Mouse (Mus musculus): ENCODE measurements around the gene Zfp867. TPM values are rescaled to one million over a fixed set of nuclear protein-coding genes. Genes with fewer than 3 reads are reported as not detected.

Gene Zfp867
- total and polyA plus RNA-seq, 2 experiments, result 0.39 to 4.1 TPM

GRCm38 (mm10) chr11:59437954-59438353, 34.3 kb downstream of the Zfp867 start:
- Histone ChIP-seq H3K36me3 (ENCODE audit: control insufficient read depth, insufficient read depth, low read length) (peaks cover 10% of the 10 kb centered on the region), H3K4me1 (ENCODE audit: control insufficient read depth, insufficient read depth, low read length) (peaks cover 7% of the 10 kb centered on the region), H3K27me3 (ENCODE audit: control insufficient read depth, insufficient read depth, low read length) (no peaks in the 10 kb centered on the region), H3K4me3 (ENCODE audit: insufficient read depth, low read depth, low read length) (no peak overlapping the region), H3K79me2 (ENCODE audit: control insufficient read depth, insufficient read depth, low read length) (peaks cover 24% of the 10 kb centered on the region), H3K27ac (replicated peaks; ENCODE audit: insufficient read depth, low read depth, low read length) (no peak overlapping the region), H3K9ac (ENCODE audit: low read depth, low read length) (no peak overlapping the region)
- no peak for TF ChIP-seq CTCF (IDR thresholded peaks at IDR 0.05; ENCODE audit: low read depth, low read length)
- TF ChIP-seq POLR2A (IDR thresholded peaks at IDR 0.05; ENCODE audit: extremely low read depth, insufficient read depth, low read length), result no peak
- WGBS, result 92% methylated on average over 12 of the region's 12 CpGs
- DNase-seq (ENCODE audit: extremely low read depth, low read depth, low spot score), result no peak

GRCm38 (mm10) chr11:59432261-59432660, 40.0 kb downstream of the Zfp867 start:
- DNase-seq (ENCODE audit: extremely low read depth, low read depth, low spot score), result peak; percentile 91
- peak overlapping the region; percentile 59 for H3K9ac ChIP-seq (ENCODE audit: low read depth, low read length)
- H3K36me3 ChIP-seq (ENCODE audit: control insufficient read depth, insufficient read depth, low read length), result peaks cover 11% of the 10 kb centered on the region; the same call in 1 of the 2 replicates
- peak overlapping the region; percentile 92 for H3K27ac ChIP-seq (replicated peaks; ENCODE audit: insufficient read depth, low read depth, low read length)
- no peak overlapping the region; the same call in 1 of the 2 replicates for H3K4me3 ChIP-seq (ENCODE audit: insufficient read depth, low read depth, low read length)
- TF ChIP-seq POLR2A (IDR thresholded peaks at IDR 0.05; ENCODE audit: extremely low read depth, insufficient read depth, low read length), result no peak
- TF ChIP-seq CTCF (IDR thresholded peaks at IDR 0.05; ENCODE audit: low read depth, low read length), result no peak
- no peaks in the 10 kb centered on the region for H3K27me3 ChIP-seq (ENCODE audit: control insufficient read depth, insufficient read depth, low read length)
- H3K4me1 ChIP-seq (ENCODE audit: control insufficient read depth, insufficient read depth, low read length), result peaks cover 23% of the 10 kb centered on the region
- peaks cover 15% of the 10 kb centered on the region; the same call in 1 of the 2 replicates for H3K79me2 ChIP-seq (ENCODE audit: control insufficient read depth, insufficient read depth, low read length)
- 6% methylated on average over 3 of the region's 3 CpGs for WGBS

- peaks cover 23% of the 10 kb centered on the region; the same call in 1 of the 2 replicates for H3K79me2 ChIP-seq (ENCODE audit: control insufficient read depth, insufficient read depth, low read length)
- H3K9ac ChIP-seq (ENCODE audit: low read depth, low read length), result peak overlapping the region; percentile 55; the same call in 1 of the 2 replicates
- H3K27ac ChIP-seq (replicated peaks; ENCODE audit: insufficient read depth, low read depth, low read length), result peak overlapping the region; percentile 90
- no peak overlapping the region for H3K4me3 ChIP-seq (ENCODE audit: insufficient read depth, low read depth, low read length)
- H3K36me3 ChIP-seq (ENCODE audit: control insufficient read depth, insufficient read depth, low read length), result peaks cover 14% of the 10 kb centered on the region; the same call in 1 of the 2 replicates
- H3K27me3 ChIP-seq (ENCODE audit: control insufficient read depth, insufficient read depth, low read length), result no peaks in the 10 kb centered on the region
- peak; percentile 92 for DNase-seq (ENCODE audit: extremely low read depth, low read depth, low spot score)
- no peak for TF ChIP-seq CTCF (IDR thresholded peaks at IDR 0.05; ENCODE audit: low read depth, low read length)
- no peak for TF ChIP-seq POLR2A (IDR thresholded peaks at IDR 0.05; ENCODE audit: extremely low read depth, insufficient read depth, low read length)
- peaks cover 25% of the 10 kb centered on the region for H3K4me1 ChIP-seq (ENCODE audit: control insufficient read depth, insufficient read depth, low read length)
- WGBS, result 30% methylated on average over 1 of the region's 1 CpGs
These were observed 42.3 kb downstream of the Zfp867 start for GRCm38 (mm10) chr11:59429959-59430358.

- Histone ChIP-seq H3K79me2 (ENCODE audit: control insufficient read depth, insufficient read depth, low read length) (peaks cover 23% of the 10 kb centered on the region; the same call in 1 of the 2 replicates), H3K4me3 (ENCODE audit: insufficient read depth, low read depth, low read length) (no peak overlapping the region), H3K36me3 (ENCODE audit: control insufficient read depth, insufficient read depth, low read length) (peaks cover 9% of the 10 kb centered on the region; the same call in 1 of the 2 replicates), H3K27me3 (ENCODE audit: control insufficient read depth, insufficient read depth, low read length) (no peaks in the 10 kb centered on the region), H3K4me1 (ENCODE audit: control insufficient read depth, insufficient read depth, low read length) (peaks cover 32% of the 10 kb centered on the region), H3K27ac (replicated peaks; ENCODE audit: insufficient read depth, low read depth, low read length) (no peak overlapping the region), H3K9ac (ENCODE audit: low read depth, low read length) (no peak overlapping the region)
- DNase-seq (ENCODE audit: extremely low read depth, low read depth, low spot score), result peak; percentile 46
- TF ChIP-seq CTCF (IDR thresholded peaks at IDR 0.05; ENCODE audit: low read depth, low read length), result no peak
- no peak for TF ChIP-seq POLR2A (IDR thresholded peaks at IDR 0.05; ENCODE audit: extremely low read depth, insufficient read depth, low read length)
- 62% methylated on average over 9 of the region's 9 CpGs for WGBS
These were observed 44.1 kb downstream of the Zfp867 start for GRCm38 (mm10) chr11:59428057-59428660.

GRCm38 (mm10) chr11:59425671-59426101, 46.6 kb downstream of the Zfp867 start:
- Histone ChIP-seq H3K36me3 (ENCODE audit: control insufficient read depth, insufficient read depth, low read length) (peaks cover 14% of the 10 kb centered on the region; the same call in 1 of the 2 replicates), H3K4me3 (ENCODE audit: insufficient read depth, low read depth, low read length) (no peak overlapping the region), H3K27me3 (ENCODE audit: control insufficient read depth, insufficient read depth, low read length) (no peaks in the 10 kb centered on the region), H3K9ac (ENCODE audit: low read depth, low read length) (no peak overlapping the region; the same call in 1 of the 2 replicates), H3K4me1 (ENCODE audit: control insufficient read depth, insufficient read depth, low read length) (peaks cover 29% of the 10 kb centered on the region), H3K27ac (replicated peaks; ENCODE audit: insufficient read depth, low read depth, low read length) (peak overlapping the region; percentile 28; the same call in 1 of the 2 replicates), H3K79me2 (ENCODE audit: control insufficient read depth, insufficient read depth, low read length) (peaks cover 27% of the 10 kb centered on the region; the same call in 1 of the 2 replicates)
- 70% methylated on average over 7 of the region's 7 CpGs for WGBS
- no peak for DNase-seq (ENCODE audit: extremely low read depth, low read depth, low spot score)
- TF ChIP-seq POLR2A (IDR thresholded peaks at IDR 0.05; ENCODE audit: extremely low read depth, insufficient read depth, low read length) (no peak), CTCF (IDR thresholded peaks at IDR 0.05; ENCODE audit: low read depth, low read length) (0 out of 2 replicates have a peak, but pooled peaks have one; percentile 27)

Data from liver, adult 2 months (tissue).